Mouse (Mus musculus) gastrocnemius, adult 2 months (tissue): ENCODE results near the gene Rab7b. TPM values are rescaled to one million over a fixed set of nuclear protein-coding genes. Genes with fewer than 3 reads are reported as not detected.

Experiments
- DNase-seq: peaks from one replicate; pipeline ENCODE4 v3.0.0; 2022
- H3K27ac ChIP-seq: fragments of 200-600 bp; 2 replicates; pipeline ENCODE4 v1.8.1; 2022; ENCODE audit warnings: mild to moderate bottlenecking
- H3K4me3 ChIP-seq: fragments of 200-600 bp; 2 replicates; pipeline ENCODE4 v1.8.1; 2022; ENCODE audit warnings: mild to moderate bottlenecking, moderate library complexity
- CTCF ChIP-seq: fragments of 200-600 bp; IDR thresholded peaks from 2 replicates; pipeline ENCODE4 v1.8.1; 2022; ENCODE audit warnings: antibody characterized with exemption, mild to moderate bottlenecking, moderate library complexity
- intact Hi-C: fragments of 180-260 bp; cut with DNase I; formaldehyde crosslinking; loops from one replicate; pipeline ENCODE4 v1.15.1; 2025
- long read RNA-seq, 2 experiments: library from polyadenylated mRNA; stranded (forward); transcript quantifications; one replicate each; pipeline ENCODE4 v2.0.0; 2021
- total RNA-seq, 2 experiments: library from RNA; stranded (reverse); gene quantifications; 2 replicates each; pipeline ENCODE4 v1.2.3; 2021

Gene Rab7b
- total RNA-seq, result 1 to 10 TPM; 2.3 to 2.8 TPM
- long read RNA-seq, experiment 1, full-length matches to known transcripts, result 5 of 7 reads
- long read RNA-seq, experiment 1, partial matches to known transcripts, result 0 of 7 reads
- long read RNA-seq, experiment 1, other reads (novel, unspliced or antisense), result 2 of 7 reads
- long read RNA-seq, experiment 2, partial matches to known transcripts, result 0 of 1 reads
- long read RNA-seq, experiment 2, other reads (novel, unspliced or antisense), result 0 of 1 reads

- H3K27ac ChIP-seq, result peak within 1 kb of the TSS; percentile 85
- intact Hi-C loops, result no loop called here
- peak within 1 kb of the TSS; percentile 71 for H3K4me3 ChIP-seq
- TF ChIP-seq CTCF, result no peak
- DNase-seq, result peak; percentile 81
Observed at GRCm38 (mm10) chr1:131688475-131688874, at the start of gene Rab7b. TSS of gene Rab7b (plus strand) at chr1:131688695.

GRCm38 (mm10) chr1:131640062-131640461 lies 48.4 kb upstream of the Rab7b start:
- TF ChIP-seq CTCF, result no peak

GRCm38 (mm10) chr1:131641565-131641964 lies 46.9 kb upstream of the Rab7b start:
- H3K4me3 ChIP-seq, result no peak overlapping the region
- TF ChIP-seq CTCF, result no peak
- intact Hi-C loops, result no loop called here
- DNase-seq, result no peak
- no peak overlapping the region for H3K27ac ChIP-seq

More at GRCm38 (mm10) chr1:131640062-131640461, 48.4 kb upstream of the Rab7b start:
- no peak for DNase-seq
- H3K27ac ChIP-seq, result no peak overlapping the region
- intact Hi-C loops, result no loop called here
- no peak overlapping the region for H3K4me3 ChIP-seq

GRCm38 (mm10) chr1:131642251-131642650 lies 46.2 kb upstream of the Rab7b start:
- intact Hi-C loops, result no loop called here
- Histone ChIP-seq H3K4me3 (no peak overlapping the region), H3K27ac (no peak overlapping the region)
- no peak for TF ChIP-seq CTCF
- DNase-seq, result no peak

- intact Hi-C loops, result no loop called here
- DNase-seq, result no peak
- H3K4me3 ChIP-seq, result no peak overlapping the region
- no peak for TF ChIP-seq CTCF
- no peak overlapping the region for H3K27ac ChIP-seq
Observed at GRCm38 (mm10) chr1:131652670-131653443, 35.6 kb upstream of the Rab7b start.

- DNase-seq, result no peak
- Histone ChIP-seq H3K27ac (no peak overlapping the region), H3K4me3 (no peak overlapping the region)
- intact Hi-C loops, result loop anchor here (5.0 kb wide), 1 partner anchor 43 kb away; no protein-coding TSS in a partner anchor
- TF ChIP-seq CTCF, result no peak
Observed at GRCm38 (mm10) chr1:131655601-131656000, 32.9 kb upstream of the Rab7b start.

GRCm38 (mm10) chr1:131657945-131658354 lies 30.5 kb upstream of the Rab7b start:
- TF ChIP-seq CTCF, result peak; percentile 96
- peak; percentile 93 for DNase-seq
- H3K4me3 ChIP-seq, result peak overlapping the region; percentile 26; the same call in 1 of the 2 replicates
- H3K27ac ChIP-seq, result peak overlapping the region; percentile 20; the same call in 1 of the 2 replicates
- intact Hi-C loops, result loop anchor here (5.0 kb wide), 1 partner anchor 46 kb away; no protein-coding TSS in a partner anchor

- intact Hi-C loops, result loop anchor here (5.0 kb wide), 1 partner anchor 47 kb away; no protein-coding TSS in a partner anchor
- TF ChIP-seq CTCF, result no peak
- H3K4me3 ChIP-seq, result no peak overlapping the region
- H3K27ac ChIP-seq, result no peak overlapping the region
- DNase-seq, result no peak
Observed at GRCm38 (mm10) chr1:131659512-131660085, 28.9 kb upstream of the Rab7b start.

- TF ChIP-seq CTCF, result no peak
- no peak overlapping the region for H3K27ac ChIP-seq
- intact Hi-C loops, result no loop called here
- no peak overlapping the region for H3K4me3 ChIP-seq
- DNase-seq, result no peak
Observed at GRCm38 (mm10) chr1:131660266-131660665, 28.2 kb upstream of the Rab7b start.

GRCm38 (mm10) chr1:131660716-131661472 lies 27.6 kb upstream of the Rab7b start:
- intact Hi-C loops, result no loop called here
- TF ChIP-seq CTCF, result no peak
- Histone ChIP-seq H3K4me3 (no peak overlapping the region), H3K27ac (no peak overlapping the region)
- DNase-seq, result no peak

GRCm38 (mm10) chr1:131661749-131662148 lies 26.7 kb upstream of the Rab7b start:
- intact Hi-C loops, result no loop called here
- no peak for TF ChIP-seq CTCF
- Histone ChIP-seq H3K27ac (no peak overlapping the region), H3K4me3 (no peak overlapping the region)
- no peak for DNase-seq

GRCm38 (mm10) chr1:131663286-131663995 lies 25.1 kb upstream of the Rab7b start:
- intact Hi-C loops, result no loop called here
- Histone ChIP-seq H3K27ac (no peak overlapping the region), H3K4me3 (no peak overlapping the region)
- DNase-seq, result no peak
- TF ChIP-seq CTCF, result no peak
